Mouse (Mus musculus) liver, embryonic 12.5 days (tissue): ENCODE measurements around the gene Cep41. TPM values are rescaled to one million over a fixed set of nuclear protein-coding genes. Genes with fewer than 3 reads are reported as not detected.

ENCODE experiments used
- ATAC-seq: fragments of 200-750 bp; cut with Nextera tagmentation; 2 replicates; pipeline ENCODE4 v1.8.0; 2017; ENCODE audit warnings: moderate number of reproducible peaks, mild to moderate bottlenecking, moderate library complexity
- H3K27ac ChIP-seq: fragments of 300-500 bp; sonication (generic); 2 replicates; pipeline ENCODE4 v1.5.1; 2016; ENCODE audit warnings: mild to moderate bottlenecking
- H3K27me3 ChIP-seq: fragments of 300-500 bp; sonication (generic); replicated peaks from 2 replicates; pipeline ENCODE4 v1.6.1; 2016; ENCODE audit warnings: mild to moderate bottlenecking, moderate library complexity
- H3K36me3 ChIP-seq: fragments of 300-500 bp; sonication (generic); 2 replicates; pipeline ENCODE4 v1.6.1; 2016; ENCODE audit warnings: mild to moderate bottlenecking, moderate library complexity
- H3K4me1 ChIP-seq: fragments of 300-500 bp; sonication (generic); 2 replicates; pipeline ENCODE4 v1.6.1; 2016
- H3K4me2 ChIP-seq: fragments of 300-500 bp; sonication (generic); 2 replicates; pipeline ENCODE4 v1.6.1; 2016; ENCODE audit warnings: mild to moderate bottlenecking, moderate library complexity
- H3K4me3 ChIP-seq: fragments of 300-500 bp; sonication (generic); 2 replicates; pipeline ENCODE4 v1.5.1; 2016; ENCODE audit warnings: mild to moderate bottlenecking, moderate library complexity
- H3K9ac ChIP-seq: fragments of 300-500 bp; sonication (generic); 2 replicates; pipeline ENCODE4 v1.6.1; 2016; ENCODE audit warnings: mild to moderate bottlenecking, moderate library complexity
- H3K9me3 ChIP-seq: fragments of 300-500 bp; sonication (generic); replicated peaks from 2 replicates; pipeline ENCODE4 v1.6.1; 2016; ENCODE audit warnings: mild to moderate bottlenecking, moderate library complexity
- WGBS: fragments of 180-500 bp; shearing (Covaris S2); methylation state at CpG from one replicate; pipeline ENCODE4 v1.1.7; 2016; ENCODE audit not compliant: insufficient replicate concordance; 5-methylcytosine and 5-hydroxymethylcytosine counted together
- polyA plus RNA-seq: library from polyadenylated mRNA; unstranded; fragments of >200 nt; fragmentation: Nextera tagmentation; extraction: Ambion mirVana; gene quantifications from 2 replicates; pipeline ENCODE4 v1.2.1, GENCODE M21; 2016

The Cep41 gene
- polyA plus RNA-seq, 1 experiment from 2014 or later, result 6.1 TPM

DNA sequence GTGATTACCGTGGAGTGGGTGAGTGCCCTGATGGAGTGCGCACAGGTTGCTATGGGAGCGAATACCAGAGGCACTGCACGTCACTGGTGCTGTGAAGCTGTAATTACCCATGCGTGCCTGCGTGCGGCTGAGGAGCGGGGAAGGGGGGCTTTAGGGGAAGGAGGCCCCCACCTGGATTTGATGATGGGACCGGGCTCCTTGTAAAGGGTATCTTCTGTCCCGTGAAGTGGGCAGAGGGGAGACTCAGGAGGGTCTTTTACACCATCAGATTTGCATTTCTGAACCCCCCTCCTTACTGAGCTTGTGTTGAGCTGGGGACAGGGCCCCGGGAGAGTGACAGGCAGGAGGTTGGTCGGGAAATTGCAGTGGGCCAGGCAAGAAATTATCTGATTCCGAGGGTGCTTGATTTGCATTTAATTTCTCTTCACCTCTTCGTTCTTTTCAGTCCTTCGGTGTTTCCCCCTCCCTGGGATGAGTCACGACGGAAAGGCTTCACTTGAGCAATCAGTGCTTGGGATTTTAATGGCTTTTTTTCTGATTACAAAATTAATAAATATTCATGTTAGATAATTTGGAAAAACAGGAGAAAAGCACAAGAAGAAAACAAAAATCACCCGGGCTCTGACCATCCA lies 75.5 kb downstream of the Cep41 start:
- no peak overlapping the region for H3K4me3 ChIP-seq
- ATAC-seq, result no peak
- H3K9me3 ChIP-seq, result no peaks in the 10 kb centered on the region
- H3K4me1 ChIP-seq, result peaks cover 20% of the 10 kb centered on the region
- no peak overlapping the region for H3K27ac ChIP-seq
- H3K9ac ChIP-seq, result no peak overlapping the region
- H3K4me2 ChIP-seq, result peak overlapping the region; percentile 17; the same call in 1 of the 2 replicates
- H3K27me3 ChIP-seq, result peaks cover 80% of the 10 kb centered on the region
- no peaks in the 10 kb centered on the region for H3K36me3 ChIP-seq
- 11% methylated on average over 18 of the region's 18 CpGs for WGBS

DNA sequence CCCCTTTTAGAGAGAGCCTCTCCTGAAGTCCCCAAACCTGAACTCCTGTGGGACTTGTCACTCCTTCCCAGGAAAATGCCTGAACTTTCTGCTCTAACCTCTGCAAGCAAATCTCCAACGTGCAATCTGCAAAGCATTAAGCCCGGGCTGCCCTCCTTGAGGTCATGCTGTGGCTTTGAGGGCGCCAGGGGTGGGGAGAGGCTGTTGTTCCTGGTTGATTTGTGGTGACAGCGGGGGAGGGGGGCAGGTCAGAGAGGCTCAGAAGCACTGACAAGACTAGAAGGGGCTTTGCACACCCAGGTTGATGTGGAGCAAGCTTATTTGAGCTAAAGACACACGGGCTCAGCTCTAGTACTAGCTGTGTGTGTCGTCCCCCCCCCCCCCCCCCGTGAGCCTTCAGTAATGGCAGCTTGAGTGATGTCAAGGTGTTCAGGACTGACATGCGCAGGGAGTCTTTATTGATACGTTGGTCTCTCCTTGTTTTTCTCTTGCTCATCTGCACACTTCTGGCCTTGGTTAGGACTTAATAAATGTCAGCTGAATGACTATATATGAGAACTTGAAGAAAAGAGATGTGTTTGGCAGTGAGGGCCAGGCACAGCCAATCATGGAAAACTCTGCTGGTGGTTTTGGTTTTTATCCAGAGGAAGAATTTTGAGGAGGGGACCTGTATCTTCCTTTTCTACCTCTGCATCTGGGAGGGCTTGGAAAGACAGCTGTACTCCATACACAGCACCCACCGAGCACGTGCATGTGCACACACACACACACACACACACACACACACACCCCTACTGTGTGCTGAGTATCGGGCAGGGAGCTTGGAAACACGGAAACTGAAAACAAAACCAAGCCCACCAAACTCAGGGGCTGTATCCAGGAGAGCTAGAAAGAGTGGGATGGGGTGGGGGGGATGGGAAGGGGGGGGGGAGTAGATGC lies 76.3 kb downstream of the Cep41 start:
- Histone ChIP-seq H3K27me3 (peaks cover 83% of the 10 kb centered on the region), H3K9me3 (no peaks in the 10 kb centered on the region), H3K36me3 (no peaks in the 10 kb centered on the region), H3K27ac (no peak overlapping the region), H3K4me1 (peaks cover 20% of the 10 kb centered on the region), H3K4me2 (peak overlapping the region; percentile 21; the same call in 1 of the 2 replicates), H3K4me3 (no peak overlapping the region), H3K9ac (no peak overlapping the region)
- no peak for ATAC-seq
- 8% methylated on average over 13 of the region's 13 CpGs for WGBS

DNA sequence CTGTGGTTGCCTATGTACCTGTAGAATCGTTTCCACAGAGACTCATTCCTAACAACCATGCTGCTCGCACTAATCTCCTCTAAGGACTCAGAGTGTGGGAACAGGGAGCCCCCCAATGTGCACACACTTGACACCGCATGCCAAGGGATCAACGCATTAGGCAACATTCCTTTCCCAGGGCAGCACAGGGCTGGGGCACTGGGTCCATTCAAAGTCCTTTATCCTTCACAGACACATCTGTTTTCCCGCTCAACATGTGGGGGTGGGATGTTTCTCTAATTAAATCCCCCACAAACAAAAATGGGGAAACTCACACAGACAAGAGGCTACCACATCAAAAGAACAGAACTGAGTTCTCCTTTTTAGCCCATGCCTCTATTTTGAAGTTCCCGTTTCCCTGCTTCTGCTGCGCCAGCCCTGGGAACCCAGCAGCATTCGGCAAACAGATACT lies 77.0 kb downstream of the Cep41 start:
- no peak for ATAC-seq
- Histone ChIP-seq H3K27ac (no peak overlapping the region), H3K9ac (no peak overlapping the region), H3K4me2 (peak overlapping the region; percentile 21; the same call in 1 of the 2 replicates), H3K27me3 (peaks cover 88% of the 10 kb centered on the region), H3K4me3 (no peak overlapping the region), H3K4me1 (peaks cover 20% of the 10 kb centered on the region), H3K9me3 (no peaks in the 10 kb centered on the region), H3K36me3 (no peaks in the 10 kb centered on the region)
- WGBS, result 4% methylated on average over 8 of the region's 8 CpGs

DNA sequence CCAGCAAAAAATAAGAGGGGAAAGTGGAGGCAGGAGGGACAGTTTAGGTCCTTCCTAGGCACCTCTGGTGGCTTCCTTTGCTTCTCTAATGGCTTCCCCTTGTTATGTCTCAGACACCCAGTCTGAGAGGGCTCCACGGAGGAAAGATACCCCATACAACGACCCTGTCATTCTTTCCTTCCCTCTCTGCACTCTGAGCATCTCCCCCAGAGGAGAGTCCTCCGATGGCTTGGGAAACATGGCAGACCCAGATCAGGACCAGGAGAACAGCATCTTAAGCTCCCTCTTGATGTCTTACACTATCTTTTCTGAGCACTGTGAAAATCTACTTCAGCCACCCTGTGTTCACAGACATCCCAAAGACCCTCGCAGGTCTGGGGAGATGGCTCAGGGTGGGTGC lies 77.8 kb downstream of the Cep41 start:
- Histone ChIP-seq H3K27ac (no peak overlapping the region), H3K36me3 (no peaks in the 10 kb centered on the region), H3K4me3 (no peak overlapping the region), H3K4me2 (no peak overlapping the region), H3K27me3 (peaks cover 81% of the 10 kb centered on the region), H3K4me1 (peaks cover 20% of the 10 kb centered on the region), H3K9me3 (no peaks in the 10 kb centered on the region), H3K9ac (no peak overlapping the region)
- no peak for ATAC-seq
- WGBS, result 28% methylated on average over 4 of the region's 4 CpGs

DNA sequence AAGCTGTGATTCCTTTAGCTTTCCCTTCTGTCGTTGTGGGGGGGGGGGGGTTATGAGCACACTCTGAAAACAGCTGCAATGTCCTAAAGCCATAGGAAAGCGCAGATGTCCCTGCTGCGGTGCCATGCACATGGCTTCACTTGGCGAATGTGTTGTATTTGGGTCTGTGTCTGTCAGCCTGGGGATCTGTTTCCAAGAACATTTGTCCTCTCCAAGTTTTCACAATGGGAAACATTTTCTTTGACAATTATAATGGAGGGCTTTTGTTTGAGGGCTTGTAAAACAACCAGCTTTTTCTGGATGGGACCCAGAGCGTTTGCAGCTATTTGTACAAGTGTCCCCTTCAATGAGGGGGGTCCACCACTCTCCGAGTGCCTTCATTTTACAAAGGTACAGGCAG lies 79.3 kb downstream of the Cep41 start:
- Histone ChIP-seq H3K9ac (no peak overlapping the region), H3K9me3 (no peaks in the 10 kb centered on the region), H3K27ac (no peak overlapping the region), H3K4me2 (no peak overlapping the region), H3K36me3 (no peaks in the 10 kb centered on the region), H3K4me1 (peaks cover 20% of the 10 kb centered on the region), H3K27me3 (peaks cover 67% of the 10 kb centered on the region), H3K4me3 (no peak overlapping the region)
- 67% methylated on average over 6 of the region's 6 CpGs for WGBS
- ATAC-seq, result no peak

DNA sequence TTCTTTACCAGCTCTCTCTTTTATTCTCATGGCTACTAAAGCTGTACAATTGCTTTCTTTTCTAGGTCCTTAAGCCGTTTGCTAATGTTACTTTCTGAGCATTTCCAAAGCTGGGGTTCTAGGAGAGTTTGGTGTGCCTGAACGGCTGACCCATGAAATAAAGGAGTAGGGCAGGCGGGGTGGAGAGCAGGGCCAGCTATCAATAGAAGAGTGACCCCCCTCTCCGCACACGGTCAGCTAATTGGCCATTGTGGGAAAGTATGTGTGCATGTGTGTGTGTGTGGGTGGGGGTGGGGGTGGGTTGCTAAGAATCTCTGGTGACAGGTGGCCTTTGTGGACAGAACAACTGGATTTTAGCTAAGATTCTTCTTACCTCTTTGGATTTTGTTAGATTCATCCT lies 82.3 kb downstream of the Cep41 start:
- no peaks in the 10 kb centered on the region for H3K9me3 ChIP-seq
- H3K9ac ChIP-seq, result no peak overlapping the region
- no peak overlapping the region for H3K4me3 ChIP-seq
- no peak overlapping the region for H3K27ac ChIP-seq
- 0 out of 2 replicates have a peak, but pooled peaks cover 2% of the 10 kb centered on the region for H3K4me1 ChIP-seq
- no peaks in the 10 kb centered on the region for H3K36me3 ChIP-seq
- no peak overlapping the region for H3K4me2 ChIP-seq
- peaks cover 36% of the 10 kb centered on the region for H3K27me3 ChIP-seq
- no peak for ATAC-seq
- 67% methylated on average over 5 of the region's 5 CpGs for WGBS

DNA sequence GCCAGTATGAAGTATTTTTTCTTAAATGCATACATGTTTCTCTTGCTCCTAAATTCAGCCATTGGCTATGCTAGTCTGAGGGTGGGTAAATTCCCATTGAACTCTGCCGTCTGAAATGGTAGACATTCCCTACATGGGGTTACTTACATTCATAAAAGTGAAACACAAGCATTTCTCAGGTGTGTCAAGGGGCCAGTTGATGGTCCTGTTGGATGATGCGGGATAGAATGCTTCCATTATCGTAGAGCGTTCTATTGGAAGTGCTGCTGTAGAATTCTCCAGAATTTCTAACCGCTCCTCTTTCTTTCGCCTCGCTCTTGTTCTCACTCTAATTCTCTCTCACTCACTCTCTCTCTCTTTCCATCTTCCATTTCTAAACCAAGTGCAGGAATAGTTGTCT lies 82.8 kb downstream of the Cep41 start, which contains the start of gene Cpa5:
Cpa5 (plus strand) TSS at position 301 of the 400 bp plus-strand sequence.
- no peak for ATAC-seq
- Histone ChIP-seq H3K27me3 (peaks cover 31% of the 10 kb centered on the region), H3K4me2 (no peak within 1 kb of the TSS), H3K9ac (no peak within 1 kb of the TSS), H3K27ac (no peak within 1 kb of the TSS), H3K36me3 (no peaks in the 10 kb centered on the region), H3K9me3 (no peaks in the 10 kb centered on the region), H3K4me1 (no peaks in the 10 kb centered on the region), H3K4me3 (no peak within 1 kb of the TSS)
- WGBS, result 82% methylated on average over 7 of the region's 7 CpGs

DNA sequence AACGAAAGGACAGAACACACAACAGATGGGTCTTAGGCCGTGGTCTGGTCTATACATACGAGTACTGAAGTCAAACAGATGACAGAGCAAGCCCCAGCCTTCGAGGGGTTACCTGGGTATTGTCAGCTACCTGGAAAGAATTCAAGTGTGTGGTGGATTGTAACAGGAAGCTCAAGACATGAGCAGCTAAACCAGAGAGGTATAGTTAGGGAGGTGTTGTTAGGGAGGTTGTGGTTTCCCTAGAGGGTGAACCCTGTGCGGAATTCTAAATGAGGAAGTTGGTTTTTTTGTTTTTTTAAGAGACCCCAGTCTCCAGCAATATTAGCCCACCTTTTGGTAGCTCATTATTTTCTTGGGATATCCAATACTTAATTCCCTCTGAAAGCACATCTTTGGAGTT lies 87.9 kb downstream of the Cep41 start:
- Histone ChIP-seq H3K4me1 (0 out of 2 replicates have a peak, but pooled peaks cover 4% of the 10 kb centered on the region), H3K4me2 (no peak overlapping the region), H3K27me3 (no peaks in the 10 kb centered on the region; the same call in 1 of the 2 replicates), H3K4me3 (no peak overlapping the region), H3K9ac (no peak overlapping the region), H3K9me3 (no peaks in the 10 kb centered on the region), H3K36me3 (no peaks in the 10 kb centered on the region), H3K27ac (no peak overlapping the region)
- 39% methylated on average over 5 of the region's 5 CpGs for WGBS
- no peak for ATAC-seq

DNA sequence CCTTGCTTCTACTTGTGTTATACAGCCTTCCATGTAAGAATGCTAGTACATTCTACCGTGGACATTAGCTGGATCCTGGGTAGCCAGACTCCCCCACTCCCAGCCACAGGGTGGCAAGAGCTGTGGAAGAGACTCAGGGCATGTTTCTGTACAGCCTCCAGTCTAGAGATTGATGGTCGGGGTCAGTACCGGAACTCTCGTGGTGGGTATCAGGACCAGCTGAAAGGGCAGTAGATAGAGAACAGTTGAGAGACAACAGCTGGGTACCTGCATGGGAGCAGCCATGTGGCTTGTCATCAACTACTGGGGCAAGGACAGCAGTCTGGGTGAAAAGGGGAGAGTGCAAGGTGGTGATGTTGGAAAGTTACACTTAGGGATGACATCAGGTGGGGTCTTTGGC lies 88.4 kb downstream of the Cep41 start:
- H3K27ac ChIP-seq, result no peak overlapping the region
- no peaks in the 10 kb centered on the region for H3K36me3 ChIP-seq

DNA sequence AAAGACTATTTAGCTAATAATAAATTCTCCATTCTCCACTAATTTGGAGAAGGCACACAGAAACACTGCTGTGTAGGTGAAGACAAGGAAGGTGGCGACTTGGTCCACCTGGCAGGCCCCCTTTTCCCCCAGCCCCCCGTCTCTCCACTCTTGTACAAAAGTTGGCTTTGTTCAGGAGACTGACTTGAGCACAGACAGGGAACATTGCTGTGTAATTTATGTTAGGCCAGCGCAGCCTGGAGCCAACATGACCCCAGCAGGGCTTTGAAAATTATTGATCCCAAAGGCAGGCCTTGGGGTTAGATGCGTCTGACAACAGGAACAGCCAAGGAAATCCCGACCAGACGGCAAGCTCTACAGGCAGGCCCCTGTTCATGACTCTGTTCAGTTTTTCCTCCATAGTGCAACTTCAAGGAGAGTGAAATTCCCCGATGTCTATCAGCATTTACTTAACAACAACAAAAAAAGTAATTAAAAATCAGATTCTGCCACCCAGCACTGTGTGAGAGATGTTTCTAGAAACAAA lies 89.1 kb downstream of the Cep41 start:
- 0 out of 2 replicates have a peak, but pooled peaks cover 4% of the 10 kb centered on the region for H3K4me1 ChIP-seq
- H3K36me3 ChIP-seq, result no peaks in the 10 kb centered on the region
- ATAC-seq, result no peak
- no peak overlapping the region for H3K27ac ChIP-seq
- no peak overlapping the region for H3K4me3 ChIP-seq
- H3K4me2 ChIP-seq, result no peak overlapping the region
- no peaks in the 10 kb centered on the region for H3K9me3 ChIP-seq
- WGBS, result 58% methylated on average over 7 of the region's 7 CpGs
- no peak overlapping the region for H3K9ac ChIP-seq
- no peaks in the 10 kb centered on the region; the same call in 1 of the 2 replicates for H3K27me3 ChIP-seq

More for the DNA sequence above, 88.4 kb downstream of the Cep41 start:
- Histone ChIP-seq H3K9ac (no peak overlapping the region), H3K9me3 (no peaks in the 10 kb centered on the region), H3K4me3 (no peak overlapping the region), H3K27me3 (no peaks in the 10 kb centered on the region; the same call in 1 of the 2 replicates), H3K4me1 (0 out of 2 replicates have a peak, but pooled peaks cover 4% of the 10 kb centered on the region), H3K4me2 (no peak overlapping the region)
- no peak for ATAC-seq
- WGBS, result 66% methylated on average over 4 of the region's 4 CpGs
